Mouse (Mus musculus) embryonic facial prominence, embryonic 10.5 days (tissue): ENCODE data around the gene Cpvl. TPM values are rescaled to one million over a fixed set of nuclear protein-coding genes. Genes with fewer than 3 reads are reported as not detected.

Experiments
- DNase-seq: peaks from one replicate; pipeline ENCODE4 v3.0.0-alpha.2; 2017; ENCODE audit warnings: low spot score
- H3K27ac ChIP-seq: fragments of 300-500 bp; sonication (generic); replicated peaks from 2 replicates; pipeline ENCODE4 v1.5.1; 2016; ENCODE audit warnings: mild to moderate bottlenecking
- H3K27me3 ChIP-seq: fragments of 300-500 bp; sonication (generic); replicated peaks from 2 replicates; pipeline ENCODE4 v1.6.1; 2016; ENCODE audit warnings: low read depth, mild to moderate bottlenecking; ENCODE audit not compliant: poor library complexity, severe bottlenecking
- H3K36me3 ChIP-seq: fragments of 300-500 bp; sonication (generic); replicated peaks from 2 replicates; pipeline ENCODE4 v1.6.1; 2016; ENCODE audit warnings: mild to moderate bottlenecking, moderate library complexity
- H3K4me1 ChIP-seq: fragments of 300-500 bp; sonication (generic); 2 replicates; pipeline ENCODE4 v1.6.1; 2016
- H3K4me3 ChIP-seq: fragments of 300-500 bp; sonication (generic); 2 replicates; pipeline ENCODE4 v1.5.1; 2016; ENCODE audit warnings: mild to moderate bottlenecking, moderate library complexity
- H3K9me3 ChIP-seq: fragments of 300-500 bp; sonication (generic); 2 replicates; pipeline ENCODE4 v1.6.1; 2016; ENCODE audit warnings: mild to moderate bottlenecking
- WGBS: fragments of 180-500 bp; shearing (Covaris S2); methylation state at CpG from one replicate; pipeline ENCODE4 v1.1.7; 2016; 5-methylcytosine and 5-hydroxymethylcytosine counted together
- polyA plus RNA-seq: library from polyadenylated mRNA; unstranded; fragments of >200 nt; fragmentation: Nextera tagmentation; extraction: Ambion mirVana; gene quantifications from 2 replicates; pipeline ENCODE4 v1.2.1, GENCODE M21; 2016

The Cpvl gene
- polyA plus RNA-seq, 1 experiment from 2014 or later, result 0.22 TPM

DNA sequence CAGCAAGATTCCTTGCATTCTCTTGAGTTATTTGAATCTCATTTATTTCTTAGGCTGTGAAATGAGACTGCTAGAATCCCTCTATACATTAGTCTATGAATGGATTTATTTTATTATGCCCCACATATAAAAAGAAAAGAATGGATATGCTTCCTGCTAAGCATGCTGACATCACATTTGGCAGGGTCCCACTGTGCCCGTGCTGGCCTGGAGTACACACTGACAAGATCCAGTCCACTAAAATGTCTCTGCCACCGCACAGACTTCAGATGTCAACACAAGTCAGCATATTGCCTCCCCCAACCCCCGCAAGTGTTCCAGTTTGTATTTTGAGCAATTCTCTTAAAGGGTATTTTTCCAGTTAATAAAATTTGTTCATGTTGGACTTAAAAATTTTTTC lies 13.9 kb upstream of the Cpvl start:
- Histone ChIP-seq H3K27ac (0 out of 2 replicates have a peak overlapping the region, but pooled peaks have one; percentile 44), H3K4me1 (peaks cover 10% of the 10 kb centered on the region; the same call in 1 of the 2 replicates), H3K36me3 (no peaks in the 10 kb centered on the region)

DNA sequence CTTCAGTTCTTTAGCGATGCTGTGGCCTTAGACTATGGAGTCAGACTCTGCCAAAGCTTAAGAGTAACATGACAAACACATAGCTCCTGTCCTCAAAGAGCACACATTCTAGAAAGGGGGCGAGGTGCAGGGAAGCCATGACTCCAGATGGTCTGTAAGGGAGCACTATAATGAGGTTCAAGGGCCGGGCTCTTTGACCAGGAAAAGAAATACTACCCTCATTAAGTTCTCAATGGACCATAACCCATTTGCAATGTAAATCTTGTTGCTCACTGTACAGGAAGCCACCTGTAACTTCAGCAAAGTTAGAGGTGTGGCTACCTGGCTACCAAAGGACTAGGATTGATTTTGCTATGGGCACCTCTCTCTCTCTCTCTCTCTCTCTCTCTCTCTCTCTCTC lies 8.8 kb upstream of the Cpvl start:
- peaks cover 33% of the 10 kb centered on the region for H3K4me1 ChIP-seq
- H3K27me3 ChIP-seq, result 0 out of 2 replicates have a peak, but pooled peaks cover 5% of the 10 kb centered on the region
- no peaks in the 10 kb centered on the region for H3K9me3 ChIP-seq
- DNase-seq, result no peak
- no peaks in the 10 kb centered on the region for H3K36me3 ChIP-seq
- H3K4me3 ChIP-seq, result no peak overlapping the region
- H3K27ac ChIP-seq, result no peak overlapping the region
- WGBS, result 84% methylated on average over 3 of the region's 3 CpGs

More for the DNA sequence above, 13.9 kb upstream of the Cpvl start:
- 84% methylated on average over 3 of the region's 3 CpGs for WGBS
- H3K4me3 ChIP-seq, result no peak overlapping the region
- H3K9me3 ChIP-seq, result peaks cover 7% of the 10 kb centered on the region; the same call in 1 of the 2 replicates
- H3K27me3 ChIP-seq, result no peaks in the 10 kb centered on the region; the same call in 1 of the 2 replicates
- DNase-seq, result no peak

DNA sequence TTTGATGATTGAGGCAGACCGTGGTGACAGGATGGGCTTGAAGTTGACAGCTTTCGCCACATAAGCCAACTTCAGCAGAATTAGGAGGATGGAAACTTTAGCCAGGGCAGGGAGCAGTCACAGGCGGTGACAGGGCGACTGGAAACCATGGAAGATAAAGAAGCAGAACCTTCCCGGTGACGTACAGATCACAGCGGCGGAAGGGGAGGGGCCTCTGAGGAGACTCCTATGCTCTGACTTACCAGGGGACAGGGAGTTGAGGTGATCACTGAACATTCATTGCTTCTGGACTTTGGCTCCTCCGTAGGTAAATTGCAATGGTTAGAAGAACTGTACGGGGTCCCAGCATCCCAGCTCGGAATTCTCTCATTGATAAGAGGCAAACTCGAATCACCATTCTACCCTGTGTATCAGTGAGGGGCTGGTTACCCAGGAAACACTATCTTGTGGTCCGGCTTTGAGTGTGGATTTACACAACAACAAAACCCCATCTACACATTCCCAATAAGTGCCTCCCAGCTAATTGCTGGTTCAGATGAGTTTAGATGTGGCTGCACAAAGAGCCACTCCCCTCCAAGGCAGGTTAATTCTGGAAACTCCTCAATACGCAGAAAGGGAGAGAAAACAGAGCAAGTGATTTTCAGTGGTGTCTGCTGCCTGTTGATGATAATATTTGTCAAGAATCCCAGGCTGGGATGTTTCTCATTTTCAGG lies 8.0 kb upstream of the Cpvl start:
- 77% methylated on average over 14 of the region's 14 CpGs for WGBS
- Histone ChIP-seq H3K4me1 (peaks cover 41% of the 10 kb centered on the region), H3K27me3 (0 out of 2 replicates have a peak, but pooled peaks cover 5% of the 10 kb centered on the region), H3K36me3 (no peaks in the 10 kb centered on the region), H3K27ac (no peak overlapping the region; the same call in 1 of the 2 replicates), H3K9me3 (no peaks in the 10 kb centered on the region), H3K4me3 (no peak overlapping the region)
- DNase-seq, result no peak

DNA sequence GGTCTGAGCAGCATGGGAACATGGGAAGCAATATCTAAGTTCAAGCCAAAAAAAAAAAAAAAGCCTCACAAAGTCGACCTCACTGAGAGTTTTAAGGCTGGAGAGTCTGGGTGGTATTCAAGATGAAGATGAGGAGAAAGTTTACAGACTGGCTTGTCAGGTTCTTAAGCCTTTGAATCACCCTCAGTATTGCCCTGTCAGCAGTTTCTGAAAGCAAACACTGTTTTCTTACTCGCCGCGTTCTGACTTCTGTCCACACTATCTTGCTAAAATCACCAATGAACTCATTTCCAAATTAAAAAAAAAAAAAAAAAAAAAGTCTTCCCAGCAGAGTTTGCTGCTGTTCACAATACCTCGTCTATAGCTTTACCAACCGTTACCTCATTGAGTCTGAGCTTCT lies 5.3 kb upstream of the Cpvl start:
- Histone ChIP-seq H3K4me3 (no peak overlapping the region), H3K9me3 (no peaks in the 10 kb centered on the region), H3K27me3 (0 out of 2 replicates have a peak, but pooled peaks cover 5% of the 10 kb centered on the region), H3K27ac (no peak overlapping the region), H3K36me3 (no peaks in the 10 kb centered on the region), H3K4me1 (peaks cover 55% of the 10 kb centered on the region)
- WGBS, result 77% methylated on average over 6 of the region's 6 CpGs
- no peak for DNase-seq

DNA sequence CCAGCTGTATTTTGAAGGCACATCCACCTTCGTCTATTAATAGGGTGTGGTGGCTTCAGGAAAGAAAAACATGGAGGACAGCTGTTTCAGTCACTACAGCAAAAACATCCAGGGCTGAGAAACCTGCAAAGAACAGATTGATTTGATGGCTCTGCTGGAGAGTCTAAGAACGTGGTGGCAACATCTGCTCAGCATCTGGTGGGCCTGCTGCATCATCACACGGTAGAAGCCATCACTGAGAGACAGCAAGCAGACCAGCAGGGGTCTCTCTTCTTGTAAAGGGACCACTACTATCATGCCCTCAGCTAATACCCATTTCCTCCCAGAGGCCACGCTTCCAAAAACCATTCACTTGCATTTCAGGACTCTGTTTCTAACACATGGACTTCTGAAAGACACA lies 4.1 kb upstream of the Cpvl start:
- peak; percentile 45 for DNase-seq
- peaks cover 55% of the 10 kb centered on the region for H3K4me1 ChIP-seq
- no peaks in the 10 kb centered on the region for H3K9me3 ChIP-seq
- no peaks in the 10 kb centered on the region for H3K36me3 ChIP-seq
- no peak overlapping the region for H3K4me3 ChIP-seq
- 0 out of 2 replicates have a peak overlapping the region, but pooled peaks have one; percentile 31 for H3K27ac ChIP-seq
- WGBS, result 59% methylated on average over 4 of the region's 4 CpGs
- H3K27me3 ChIP-seq, result 0 out of 2 replicates have a peak, but pooled peaks cover 5% of the 10 kb centered on the region

DNA sequence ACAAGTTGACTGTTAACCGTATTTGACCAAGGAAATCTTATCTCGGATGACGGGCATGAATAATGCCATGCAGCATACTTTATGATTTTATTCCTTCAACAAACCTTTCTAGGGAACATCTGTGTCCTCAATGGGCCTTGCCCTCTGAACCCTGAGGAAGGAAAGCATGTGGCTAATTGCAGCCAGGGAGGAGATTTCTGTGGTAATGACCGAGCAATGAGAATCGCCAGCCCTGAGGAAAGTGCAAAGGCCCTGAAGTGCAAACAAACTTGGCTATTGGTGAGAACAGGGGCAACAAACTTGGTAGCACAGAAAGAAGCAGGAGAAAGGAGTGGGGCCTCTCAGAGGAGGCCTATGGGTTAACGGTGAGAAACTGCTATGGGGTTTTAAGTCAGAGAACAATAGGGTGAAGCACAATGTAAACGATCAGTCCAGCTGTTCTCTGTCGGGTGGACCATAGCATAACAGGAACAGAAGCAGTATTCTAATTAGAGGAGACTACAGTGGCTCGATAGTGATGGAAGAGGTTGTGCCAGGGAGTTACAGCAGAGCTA lies 3.7 kb upstream of the Cpvl start:
- Histone ChIP-seq H3K27me3 (0 out of 2 replicates have a peak, but pooled peaks cover 5% of the 10 kb centered on the region), H3K4me3 (no peak overlapping the region), H3K27ac (peak overlapping the region; percentile 31; the same call in 1 of the 2 replicates), H3K9me3 (no peaks in the 10 kb centered on the region), H3K36me3 (no peaks in the 10 kb centered on the region), H3K4me1 (peaks cover 54% of the 10 kb centered on the region)
- WGBS, result 55% methylated on average over 9 of the region's 9 CpGs
- DNase-seq, result peak; percentile 34

DNA sequence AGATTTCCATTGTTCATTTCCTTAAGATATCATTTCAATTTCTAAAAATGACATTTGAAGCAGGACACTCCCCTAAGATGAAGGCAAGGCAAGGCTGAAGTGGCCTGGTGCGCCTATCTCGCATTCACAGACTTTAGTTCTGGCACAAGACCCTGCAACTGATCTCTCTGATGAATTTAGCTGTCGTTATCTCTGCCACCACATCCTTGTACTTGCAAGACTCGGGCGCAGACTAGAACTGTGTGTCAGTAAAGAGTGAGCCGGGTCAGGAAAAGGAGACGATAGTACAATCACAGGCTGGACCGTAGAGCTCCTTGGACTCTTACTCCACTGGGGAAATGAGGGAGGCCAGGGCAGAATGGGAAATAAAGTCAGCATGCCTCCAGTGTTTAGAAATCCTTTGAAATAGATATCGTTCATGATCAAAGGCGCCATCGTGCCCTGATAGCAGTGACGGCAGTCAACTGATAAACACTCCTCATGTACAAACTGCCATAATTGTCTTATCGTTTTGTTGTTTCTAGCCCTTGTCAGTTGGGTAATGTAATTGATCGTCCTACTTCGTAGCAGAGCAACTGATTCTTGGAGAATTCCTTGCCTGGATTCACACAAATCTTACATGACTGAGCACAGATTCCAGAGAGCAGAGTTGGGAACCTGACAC lies 2.5 kb upstream of the Cpvl start:
- DNase-seq, result no peak
- Histone ChIP-seq H3K4me1 (peaks cover 44% of the 10 kb centered on the region), H3K9me3 (no peaks in the 10 kb centered on the region), H3K27me3 (0 out of 2 replicates have a peak, but pooled peaks cover 5% of the 10 kb centered on the region), H3K36me3 (no peaks in the 10 kb centered on the region), H3K27ac (0 out of 2 replicates have a peak overlapping the region, but pooled peaks have one; percentile 24), H3K4me3 (no peak overlapping the region)
- WGBS, result 89% methylated on average over 15 of the region's 15 CpGs

DNA sequence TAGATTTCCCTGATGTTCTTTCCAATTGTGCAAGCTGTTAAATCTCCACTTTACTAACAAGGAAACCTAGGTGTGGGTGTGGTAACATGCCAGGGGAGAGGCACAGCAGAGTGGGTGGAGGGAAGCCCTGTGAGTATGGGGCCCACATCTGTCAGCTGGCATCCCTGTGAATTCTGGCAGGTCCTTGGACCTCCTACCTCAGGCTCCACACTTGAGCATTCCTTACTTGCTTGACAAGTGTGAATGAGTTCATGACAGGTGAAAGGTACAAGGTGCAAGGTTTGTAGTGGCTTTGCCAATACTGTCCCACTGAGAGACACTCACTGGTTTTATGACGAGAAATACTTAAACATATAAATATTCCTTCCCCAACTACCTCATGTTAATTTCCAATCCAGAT lies 4.4 kb downstream of the Cpvl start:
- no peak for DNase-seq
- 0 out of 2 replicates have a peak, but pooled peaks cover 3% of the 10 kb centered on the region for H3K27me3 ChIP-seq
- no peaks in the 10 kb centered on the region for H3K9me3 ChIP-seq
- no peak overlapping the region for H3K4me3 ChIP-seq
- no peaks in the 10 kb centered on the region for H3K36me3 ChIP-seq
- peaks cover 14% of the 10 kb centered on the region; the same call in 1 of the 2 replicates for H3K4me1 ChIP-seq
- 86% methylated on average over 1 of the region's 1 CpGs for WGBS
- H3K27ac ChIP-seq, result no peak overlapping the region

DNA sequence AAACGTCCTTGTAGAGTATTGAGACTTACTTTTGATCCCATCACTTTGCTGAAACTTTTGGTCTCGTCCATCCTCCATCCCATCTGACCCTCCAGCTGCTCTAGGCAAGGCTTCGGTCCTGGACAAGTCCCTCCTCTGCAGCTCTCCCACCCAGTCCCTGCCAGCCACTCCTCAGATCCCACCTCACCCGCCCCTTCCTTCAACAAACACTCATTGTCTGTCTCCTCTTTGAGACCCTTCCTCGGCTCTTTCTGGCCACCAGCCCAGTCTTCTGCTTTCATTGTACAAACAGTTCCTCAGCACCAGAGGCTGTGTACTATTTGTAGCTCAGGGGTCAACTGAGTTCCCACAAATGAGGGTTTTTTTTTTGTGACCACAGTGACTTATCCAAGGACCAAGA lies 5.0 kb downstream of the Cpvl start:
- WGBS, result 26% methylated on average over 5 of the region's 5 CpGs
- H3K27ac ChIP-seq, result no peak overlapping the region; the same call in 1 of the 2 replicates
- no peak for DNase-seq

DNA sequence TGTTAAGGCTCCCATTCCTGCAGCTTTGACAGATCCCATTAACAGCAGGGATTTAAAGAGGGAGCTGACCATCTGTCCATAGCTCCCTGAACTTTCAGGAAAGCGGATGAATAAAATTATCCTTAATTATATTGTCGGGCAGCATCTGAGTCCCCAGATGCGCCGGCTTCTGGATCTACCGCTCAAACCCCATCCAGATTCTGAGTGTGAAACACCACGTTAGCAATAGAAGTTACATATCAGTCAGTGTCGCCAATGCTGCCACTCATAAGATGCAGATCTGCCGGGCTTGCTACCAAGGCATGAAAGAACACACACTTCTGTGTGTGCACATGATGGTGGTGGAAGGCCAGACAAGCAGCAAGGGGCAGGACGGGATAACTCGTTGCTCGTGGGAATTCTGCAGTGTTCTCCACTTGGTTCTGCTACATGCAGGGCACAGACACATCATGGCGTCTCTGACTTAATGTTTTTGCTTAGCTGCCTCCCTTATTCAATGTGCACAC lies 6.2 kb downstream of the Cpvl start:
- Histone ChIP-seq H3K4me3 (no peak overlapping the region), H3K9me3 (no peaks in the 10 kb centered on the region), H3K27ac (no peak overlapping the region), H3K36me3 (no peaks in the 10 kb centered on the region), H3K27me3 (peaks cover 7% of the 10 kb centered on the region; the same call in 1 of the 2 replicates), H3K4me1 (peaks cover 27% of the 10 kb centered on the region; the same call in 1 of the 2 replicates)
- WGBS, result 75% methylated on average over 12 of the region's 12 CpGs
- DNase-seq, result no peak

More for the DNA sequence above, 5.0 kb downstream of the Cpvl start:
- H3K27me3 ChIP-seq, result peaks cover 6% of the 10 kb centered on the region; the same call in 1 of the 2 replicates
- H3K36me3 ChIP-seq, result no peaks in the 10 kb centered on the region
- H3K4me1 ChIP-seq, result peaks cover 18% of the 10 kb centered on the region; the same call in 1 of the 2 replicates
- no peaks in the 10 kb centered on the region for H3K9me3 ChIP-seq
- no peak overlapping the region for H3K4me3 ChIP-seq

DNA sequence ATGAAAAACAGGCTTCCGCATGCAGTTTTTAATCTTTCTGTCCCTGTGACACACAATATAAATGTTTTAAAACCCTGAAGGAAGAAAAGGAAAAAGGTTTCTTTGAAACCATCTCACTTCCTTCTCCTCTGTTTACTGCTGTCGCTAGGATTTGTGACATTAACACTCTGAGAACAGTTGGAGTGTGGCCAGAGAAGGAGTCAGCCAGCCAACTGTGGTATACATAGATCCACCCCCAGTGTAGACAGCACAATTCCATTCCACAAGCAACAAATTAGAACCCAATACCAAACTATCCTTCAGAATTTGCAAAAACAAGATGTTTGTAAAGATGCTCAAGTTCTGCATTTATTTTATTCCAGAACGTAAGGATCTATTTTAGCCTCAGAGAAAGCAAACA lies 6.7 kb downstream of the Cpvl start:
- no peak for DNase-seq
- peaks cover 29% of the 10 kb centered on the region for H3K4me1 ChIP-seq
- no peaks in the 10 kb centered on the region for H3K36me3 ChIP-seq
- peaks cover 7% of the 10 kb centered on the region; the same call in 1 of the 2 replicates for H3K27me3 ChIP-seq
- no peak overlapping the region for H3K4me3 ChIP-seq
- H3K27ac ChIP-seq, result no peak overlapping the region
- H3K9me3 ChIP-seq, result no peaks in the 10 kb centered on the region
- 82% methylated on average over 3 of the region's 3 CpGs for WGBS

DNA sequence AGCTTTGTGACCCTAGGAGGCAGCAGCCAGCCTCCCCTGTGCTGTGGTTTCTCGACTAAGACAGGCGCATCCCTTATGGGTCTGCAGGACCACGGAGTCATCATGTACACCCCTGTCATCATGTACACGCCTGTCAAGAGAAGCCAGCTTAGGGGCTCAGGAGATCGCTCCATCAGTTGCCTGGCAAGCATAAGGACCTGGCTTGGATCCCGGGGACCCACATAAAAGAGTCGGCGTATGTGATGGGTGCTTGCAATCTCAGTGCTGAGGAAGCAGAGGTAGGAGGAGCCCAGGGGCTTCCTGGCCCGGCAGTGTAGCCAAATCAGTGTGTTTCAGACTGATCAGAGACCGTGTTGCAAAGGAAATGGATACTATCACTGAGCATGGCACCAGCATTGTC lies 9.4 kb downstream of the Cpvl start:
- no peak overlapping the region for H3K4me3 ChIP-seq
- 81% methylated on average over 10 of the region's 10 CpGs for WGBS
- peak overlapping the region; percentile 19; the same call in 1 of the 2 replicates for H3K27ac ChIP-seq
- no peaks in the 10 kb centered on the region for H3K9me3 ChIP-seq
- peaks cover 7% of the 10 kb centered on the region; the same call in 1 of the 2 replicates for H3K27me3 ChIP-seq
- peaks cover 51% of the 10 kb centered on the region for H3K4me1 ChIP-seq
- no peak for DNase-seq
- H3K36me3 ChIP-seq, result no peaks in the 10 kb centered on the region
